Mouse (Mus musculus) thymus, adult 2 months (tissue): ENCODE results near the gene Gm20388.

Source experiments
- CTCF ChIP-seq: fragments of 200-500 bp; IDR thresholded peaks from 2 replicates; pipeline ENCODE4 v1.5.1; 2012; ENCODE audit warnings: mild to moderate bottlenecking, control low read depth, low read length, moderate library complexity, borderline replicate concordance; ENCODE audit not compliant: control insufficient read depth, poor library complexity, insufficient read depth; ENCODE audit errors: extremely low read depth
- POLR2A ChIP-seq: fragments of 200-500 bp; IDR thresholded peaks from 2 replicates; pipeline ENCODE4 v1.6.1; 2012; ENCODE audit warnings: mild to moderate bottlenecking, low read length, control low read depth, moderate library complexity; ENCODE audit not compliant: control insufficient read depth, poor library complexity, insufficient read depth; ENCODE audit errors: extremely low read depth

DNA sequence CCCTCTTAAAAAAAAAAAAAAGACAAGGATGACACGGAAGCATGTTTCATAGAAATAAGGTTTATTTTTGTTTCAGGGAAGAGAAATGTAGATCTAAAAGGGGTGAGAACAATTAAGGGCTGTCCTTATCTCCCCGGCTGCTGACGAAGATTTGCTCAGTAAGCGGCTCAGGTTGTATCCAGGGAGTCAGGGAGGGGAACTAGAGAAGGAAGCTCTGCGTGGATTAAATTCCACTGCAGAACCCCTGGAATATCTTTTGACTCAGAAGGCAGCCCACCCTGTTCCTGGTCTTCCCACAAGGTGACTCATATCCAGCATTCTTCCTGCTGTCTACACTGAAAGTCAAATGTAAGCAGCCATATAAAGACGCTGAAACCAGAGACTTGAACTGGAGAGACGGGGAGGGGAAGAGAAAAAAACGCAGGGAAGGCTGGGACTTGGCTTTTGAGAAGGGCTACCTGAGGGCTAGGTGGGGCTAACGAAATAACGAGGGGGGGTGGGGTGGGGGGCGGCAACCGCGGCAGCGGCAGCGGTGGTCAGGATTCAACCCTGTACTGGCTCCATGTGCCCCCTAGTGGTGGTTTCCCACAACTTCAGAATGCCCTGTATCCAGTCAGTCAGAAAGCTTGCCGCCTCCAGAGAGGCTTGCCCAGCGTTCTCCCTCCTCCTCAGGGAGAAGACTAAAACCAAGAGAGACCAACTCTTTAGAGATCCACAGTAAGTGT is 3511.6 kb downstream of the Gm20388 start:
- peak; percentile 69; the same call in 1 of the 2 replicates for TF ChIP-seq CTCF
- no peak for TF ChIP-seq POLR2A
